Mouse (Mus musculus) E14TG2a.4 (cell line): ENCODE measurements around the gene Guca1b.

ENCODE experiments used
- CTCF ChIP-seq: conservative IDR thresholded peaks from 2 replicates; pipeline ENCODE4 v1.5.1; 2014; ENCODE audit warnings: low read length
- POU5F1 ChIP-seq: IDR thresholded peaks from 2 replicates; pipeline ENCODE4 v1.6.1; 2014; ENCODE audit warnings: low read length, borderline replicate concordance

DNA sequence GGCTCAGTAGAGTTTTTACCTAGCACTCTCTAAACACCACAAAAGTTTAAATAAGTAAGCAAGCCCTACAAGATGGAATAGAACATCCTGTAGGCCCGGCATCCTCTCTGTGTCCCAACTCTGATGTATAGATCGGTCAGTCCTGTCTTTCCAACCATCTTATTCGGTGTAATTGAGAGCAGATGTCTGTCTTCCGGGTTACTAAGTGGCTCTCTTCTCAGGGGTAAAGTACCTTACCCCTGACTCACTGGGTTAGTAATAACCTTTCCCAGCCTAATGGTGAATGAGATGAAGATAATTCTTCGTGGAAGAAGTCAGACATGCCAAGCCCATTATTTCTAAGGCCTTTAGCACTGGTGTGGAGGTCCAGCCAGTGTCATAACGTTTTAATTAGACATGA is 11.2 kb upstream of the Guca1b start:
- TF ChIP-seq CTCF (no peak), POU5F1 (no peak)
